Mouse (Mus musculus): ENCODE measurements at regions not wholly inside any gene's neighbourhood (a gene's known extent, or its start where the extent isn't known, plus 50 kb on each side); places are given as distances from the start of the nearest gene placed in this dataset.

- DNase-seq = no peak
Measured at GRCm38 (mm10) chr5:69665555-69665954, 73.4 kb upstream of the Gnpda2 start.

GRCm38 (mm10) chr5:69663961-69664360, 71.8 kb upstream of the Gnpda2 start:
- no peak for DNase-seq
